Mouse (Mus musculus): Measurements from ENCODE around the gene Neurog2.

DNA sequence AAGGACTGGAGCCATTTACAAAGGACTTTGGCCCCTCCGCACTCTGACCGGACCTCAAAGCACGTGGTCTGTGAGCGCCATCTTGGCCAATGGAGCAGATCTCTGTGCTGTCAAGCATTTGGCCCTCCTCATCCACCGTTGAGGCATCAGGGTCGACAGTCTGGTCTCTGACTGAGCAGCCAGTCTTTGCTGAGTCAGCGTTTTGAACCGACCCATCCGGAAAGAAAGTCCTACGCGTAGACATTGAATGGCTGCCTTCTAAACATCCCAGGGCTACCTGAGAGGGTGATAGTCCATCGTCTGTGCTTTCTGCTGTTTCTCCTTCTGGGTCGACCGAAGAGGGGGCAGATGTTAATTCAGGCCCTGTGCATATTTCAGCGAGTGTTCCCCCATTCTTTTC, 46.8 kb downstream of the Neurog2 start:
- TF ChIP-seq MAX (IDR thresholded peaks at IDR 0.05) (no peak), CTCF (IDR thresholded peaks at IDR 0.05; ENCODE audit: control insufficient read depth, insufficient read depth, insufficient read length) (no peak), USF1 (IDR thresholded peaks at IDR 0.05; ENCODE audit: low read depth) (no peak), MYOG (IDR thresholded peaks at IDR 0.05; ENCODE audit: control insufficient read depth, extremely low read depth, insufficient read length) (no peak), FOSL1 (IDR thresholded peaks at IDR 0.05; ENCODE audit: insufficient read depth, low read length, poor library complexity, severe bottlenecking) (no peak)

Measured in C2C12 (cell line).